9 mouse cellular contexts compared by ENCODE assay signal in the genomic region with DNA sequence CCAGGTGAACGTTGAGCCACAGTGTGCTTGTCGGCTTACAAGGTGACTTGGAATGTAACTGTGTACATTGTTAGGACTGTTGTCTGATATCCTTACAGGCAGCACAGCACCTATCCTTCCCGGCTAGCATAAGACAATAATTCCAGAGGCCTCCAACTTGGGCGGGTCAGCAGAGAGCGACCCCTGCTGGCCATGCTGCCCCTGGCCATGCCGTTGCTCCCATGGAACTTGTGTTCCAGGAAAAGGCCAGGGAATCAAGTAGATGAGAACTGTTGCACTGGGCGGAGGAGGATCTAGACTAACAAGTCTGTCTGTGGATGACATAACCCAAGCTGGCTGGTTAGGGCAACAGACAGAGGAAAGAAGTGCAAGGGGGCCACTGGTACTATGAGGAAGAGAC. TPM values are rescaled to one million over a fixed set of nuclear protein-coding genes. Genes with fewer than 3 reads are reported as not detected.
DNase-seq lines count a peak whose midpoint lies in the region; ATAC-seq and TF ChIP-seq lines count a peak whose summit lies in the region.
"Had no signal": no experiment of that assay in that cellular context is flagged by ENCODE, and none has a peak within 500 bp of the region (broad histone marks: within the 10 kb centered on the region; RNA-seq: fewer than 3 reads in every experiment).

No protein-coding gene starts in this region.

- no peak overlapping the region for H3K4me2 ChIP-seq in limb, embryonic 15.5 days
- H3K4me2 ChIP-seq in neural tube, embryonic 14.5 days (ENCODE audit: low read depth, low read length): no peak overlapping the region
- H3K4me2 ChIP-seq: limb, embryonic 12.5 days had no signal

- no peak for DNase-seq in left cerebral cortex, adult 2 months (ENCODE audit: extremely low spot score in 1 of 2, low spot score in 2 of 2)
- no peak for DNase-seq in left cerebral cortex, adult 18-20 months (ENCODE audit: low spot score in 2 of 2)
- peak; percentile 42 to 60 for DNase-seq in adrenal gland, adult 18-20 months (ENCODE audit: low spot score in 2 of 2)
- DNase-seq in embryo, embryonic 9.5 days (ENCODE audit: extremely low spot score): peak; percentile 67
- DNase-seq in heart, postnatal 10 days: peak; percentile 73 to 79
- no peak for DNase-seq in layer of hippocampus, postnatal 14 days (ENCODE audit: low spot score in 2 of 2)

- peak; percentile 37; the same call in 1 of the 2 replicates for ATAC-seq in limb, embryonic 15.5 days (ENCODE audit: insufficient number of reproducible peaks, low FRiP score, low TSS enrichment, low read depth)
- ATAC-seq in neural tube, embryonic 14.5 days (ENCODE audit: low read depth): peak; percentile 57; the same call in 1 of the 2 replicates

- H3K36me3 ChIP-seq in limb, embryonic 15.5 days: no peaks in the 10 kb centered on the region
- H3K36me3 ChIP-seq in neural tube, embryonic 14.5 days (ENCODE audit: control insufficient read depth, insufficient read depth, low read length): no peaks in the 10 kb centered on the region

- H3K4me3 ChIP-seq in left cerebral cortex, adult 2 months: no peak overlapping the region
- H3K4me3 ChIP-seq in limb, embryonic 15.5 days: no peak overlapping the region
- H3K4me3 ChIP-seq in neural tube, embryonic 14.5 days (ENCODE audit: low read depth, low read length): no peak overlapping the region
- H3K4me3 ChIP-seq: limb, embryonic 12.5 days had no signal

- peak overlapping the region; percentile 24; the same call in 1 of the 2 replicates for H3K27ac ChIP-seq in left cerebral cortex, adult 2 months
- H3K27ac ChIP-seq in limb, embryonic 15.5 days: no peak overlapping the region
- H3K27ac ChIP-seq in neural tube, embryonic 14.5 days (ENCODE audit: low read depth, low read length): no peak overlapping the region
- H3K27ac ChIP-seq: limb, embryonic 12.5 days had no signal

- peak; percentile 64 for TF ChIP-seq CTCF in left cerebral cortex, adult 2 months (IDR thresholded peaks at IDR 0.05)

- H3K9me3 ChIP-seq in limb, embryonic 15.5 days: no peaks in the 10 kb centered on the region
- H3K9me3 ChIP-seq in neural tube, embryonic 14.5 days (ENCODE audit: control insufficient read depth, low read length): no peaks in the 10 kb centered on the region

- H3K27me3 ChIP-seq in limb, embryonic 15.5 days: no peaks in the 10 kb centered on the region
- no peaks in the 10 kb centered on the region for H3K27me3 ChIP-seq in neural tube, embryonic 14.5 days (ENCODE audit: control insufficient read depth, insufficient read depth, low read length)
- H3K27me3 ChIP-seq: limb, embryonic 12.5 days had no signal

- peaks cover 41% of the 10 kb centered on the region for H3K4me1 ChIP-seq in limb, embryonic 15.5 days
- peaks cover 9% of the 10 kb centered on the region; the same call in 1 of the 2 replicates for H3K4me1 ChIP-seq in neural tube, embryonic 14.5 days (ENCODE audit: control insufficient read depth, insufficient read depth, low read length)

- WGBS in limb, embryonic 15.5 days: 47% methylated on average over 7 of the region's 7 CpGs
- 39% methylated on average over 7 of the region's 7 CpGs for WGBS in neural tube, embryonic 14.5 days

- intact Hi-C loops in left cerebral cortex, adult 2 months (cut with DNase I): no loop called here
- intact Hi-C loops in heart, postnatal 10 days (cut with DNase I): loop anchor here (1.0 to 10.0 kb wide), 4 partner anchors 81 to 253 kb away; a partner anchor contains a TSS

- H3K9ac ChIP-seq in limb, embryonic 15.5 days: no peak overlapping the region
- no peak overlapping the region for H3K9ac ChIP-seq in neural tube, embryonic 14.5 days (replicated peaks; ENCODE audit: low read depth, low read length)
- H3K9ac ChIP-seq: limb, embryonic 12.5 days had no signal

RNA-seq across cellular contexts. Expression of a gene that starts 19.6 kb away (rescaled TPM):
- total RNA-seq in left cerebral cortex, adult 2 months (2021): 10 to 100 TPM in 1 of 2 experiments, 1 to 10 TPM in 1; 8.6 to 11.9 TPM
- total RNA-seq in left cerebral cortex, adult 18-20 months (2021): 1 to 10 TPM; 8.7 to 9.5 TPM
- total RNA-seq in adrenal gland, adult 18-20 months (2021): 10 to 100 TPM; 25.7 to 30.1 TPM
- 100 to 1,000 TPM; 106 to 115 TPM for total RNA-seq in heart, postnatal 10 days (2021)
- polyA plus RNA-seq in limb, embryonic 15.5 days (2015; fragmentation: Nextera tagmentation; extraction: Ambion mirVana): 36.2 and 36.3 TPM in 2 replicates
- 5.7 and 10.8 TPM in 2 replicates for polyA plus RNA-seq in neural tube, embryonic 14.5 days (2014; fragmentation: Nextera tagmentation; extraction: Ambion mirVana)
- 1 to 10 TPM; 8.9 to 9.8 TPM for total RNA-seq in layer of hippocampus, postnatal 14 days (2021)

Comparison
In these comparisons a context has a peak if more than half of its experiments do, and no peak if none do; other contexts are left out.
1. DNase-seq: peak in adrenal gland, adult 18-20 months (2 of 2), embryo, embryonic 9.5 days (single experiment) and heart, postnatal 10 days (2 of 2); none in left cerebral cortex, adult 2 months (0 of 2), left cerebral cortex, adult 18-20 months (0 of 2) and layer of hippocampus, postnatal 14 days (0 of 2).